Mouse (Mus musculus): ENCODE data around the gene Med31.
"Not testable (repeated sequence)": the region's sequence is repeated elsewhere in the genome, so short reads cannot be mapped to it uniquely, and the experiment has no call there.

The Med31 gene

DNA sequence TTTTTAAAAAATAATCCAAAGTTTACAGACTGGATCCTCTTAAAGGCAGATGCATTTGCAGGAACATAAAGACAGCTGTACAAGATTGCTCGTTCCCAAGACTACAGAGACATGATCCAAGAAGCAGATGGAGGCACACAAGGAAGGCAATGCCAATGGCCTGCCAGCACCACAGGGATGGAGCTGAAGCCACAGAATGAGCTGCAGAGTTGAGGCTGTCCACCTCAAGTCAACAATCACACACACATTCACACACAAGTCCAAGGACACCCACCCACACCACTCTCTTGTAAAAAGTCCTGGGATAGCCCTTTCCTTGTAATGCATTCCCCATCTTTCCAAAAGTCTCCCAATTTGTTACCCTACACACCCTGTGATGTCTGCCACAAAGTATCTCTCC is 12.0 kb downstream of the Med31 start:
- no peak for DNase-seq (ENCODE audit: low spot score)

DNA sequence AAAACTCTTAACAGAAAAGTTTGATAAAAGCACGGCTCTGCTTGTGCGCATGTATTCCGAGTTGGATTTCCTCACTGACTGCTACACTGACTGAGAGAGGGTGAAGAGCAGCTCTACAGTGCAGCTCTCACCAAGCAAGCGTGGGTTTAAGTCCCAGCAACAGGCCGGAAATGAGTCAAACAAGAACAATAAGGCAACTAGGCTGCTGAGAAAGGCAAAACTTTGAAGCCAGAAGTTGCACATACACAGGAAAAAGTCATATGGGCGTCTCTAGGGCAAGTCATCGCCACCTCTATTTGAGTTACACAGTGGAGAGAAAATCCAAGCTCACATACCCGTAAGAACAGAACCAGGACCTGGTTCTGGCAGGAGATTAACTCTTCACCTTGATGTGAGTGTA is 18.9 kb downstream of the Med31 start:
- DNase-seq (ENCODE audit: low spot score): no peak

DNA sequence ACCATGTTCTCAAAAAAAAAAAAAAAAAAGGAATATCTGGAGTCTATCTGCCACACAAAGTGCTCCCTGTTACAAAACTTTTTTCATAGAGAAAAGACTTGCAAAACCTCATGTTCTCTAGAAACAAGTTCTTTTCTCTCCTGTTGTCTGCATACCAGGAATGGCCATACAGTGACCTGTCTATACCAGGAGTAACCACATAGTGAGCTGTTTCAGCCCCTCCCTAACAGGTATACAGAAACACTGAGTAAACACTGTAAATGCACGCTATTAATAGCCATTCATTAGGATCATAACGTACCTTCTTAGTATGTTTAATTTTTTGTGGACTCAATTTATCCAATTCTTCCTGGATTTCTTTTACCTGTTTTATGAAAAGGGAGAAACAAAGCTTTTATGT is 21.1 kb downstream of the Med31 start:
- no peak for DNase-seq (ENCODE audit: low spot score)

DNA sequence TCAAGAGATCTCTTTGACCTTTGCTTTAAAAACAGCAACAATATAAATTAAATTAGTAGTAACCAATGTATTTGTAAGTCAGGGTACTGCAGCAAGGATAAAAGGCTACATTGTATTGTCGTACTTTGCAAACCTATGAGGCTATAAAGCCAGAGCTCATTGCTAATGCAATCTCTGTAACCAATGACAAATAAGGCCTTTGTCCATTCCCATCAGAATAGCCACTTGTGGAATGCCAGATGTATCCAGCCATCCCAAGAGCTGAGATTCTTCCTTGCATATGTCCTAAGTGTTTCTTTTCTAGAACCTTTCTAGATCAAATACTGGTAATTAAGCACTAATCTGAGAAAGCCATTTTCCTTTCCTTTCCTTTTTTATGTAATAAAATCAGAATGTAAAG is 24.5 kb downstream of the Med31 start:
- no peak for DNase-seq (ENCODE audit: low spot score)

DNA sequence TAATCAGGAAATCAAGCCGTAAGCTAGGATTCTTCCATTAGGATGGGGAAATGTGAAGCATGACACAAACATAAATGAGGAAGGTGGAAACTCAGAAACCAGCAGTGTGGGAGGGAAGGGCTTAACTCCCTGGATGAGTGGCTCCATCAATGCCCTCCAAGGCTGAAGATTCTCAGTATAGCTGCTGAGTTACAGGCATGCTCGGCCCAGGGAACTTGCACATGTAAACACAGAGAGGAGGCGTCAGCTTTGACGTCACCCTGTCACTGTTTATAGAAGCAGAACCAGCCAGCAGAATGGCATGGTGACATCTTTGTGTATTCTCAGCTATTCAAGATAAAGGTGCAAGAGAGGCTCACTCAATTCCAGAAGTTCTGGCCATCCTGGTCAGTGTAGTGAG is 31.1 kb downstream of the Med31 start:
- no peak for DNase-seq (ENCODE audit: low spot score)

DNA sequence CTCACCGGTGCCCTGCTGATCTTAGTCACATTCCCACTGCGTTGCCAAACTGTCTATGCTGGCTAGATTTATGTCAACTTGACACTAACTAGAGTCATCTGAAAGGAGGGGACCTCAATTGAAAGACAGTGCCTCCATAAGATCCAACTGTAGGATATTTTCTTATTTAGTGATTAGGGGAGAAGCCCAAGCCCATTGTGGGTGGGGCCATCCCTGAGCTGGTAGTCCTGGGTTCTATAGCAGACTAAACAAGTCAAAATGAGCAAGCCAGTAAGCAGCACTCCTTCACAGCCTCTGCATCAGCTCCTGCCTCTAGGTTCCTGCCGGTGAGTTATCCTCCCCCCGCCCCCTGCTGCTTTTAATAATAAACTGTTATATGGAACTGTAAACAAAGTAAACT is 34.3 kb downstream of the Med31 start:
- no peak for DNase-seq (ENCODE audit: low spot score)

DNA sequence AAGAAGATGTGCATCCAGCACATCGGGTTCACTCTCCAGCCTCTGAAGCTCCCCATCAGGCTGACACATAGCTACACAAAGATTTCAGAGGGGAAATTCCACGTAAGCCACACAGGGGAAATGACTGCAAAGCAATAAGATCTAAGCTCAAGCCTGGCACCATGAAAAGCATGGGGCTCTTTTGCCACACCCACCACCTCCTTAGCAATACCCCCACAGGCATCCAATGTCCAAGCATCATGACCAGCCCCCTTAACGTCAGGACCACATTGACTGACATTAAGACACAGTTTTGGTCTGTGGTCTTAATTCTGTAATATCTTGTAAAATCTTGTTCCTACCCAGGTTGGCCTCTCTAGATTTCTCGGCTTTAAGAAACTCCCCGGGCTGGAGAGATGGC is 34.8 kb downstream of the Med31 start:
- DNase-seq (ENCODE audit: low spot score): no peak

DNA sequence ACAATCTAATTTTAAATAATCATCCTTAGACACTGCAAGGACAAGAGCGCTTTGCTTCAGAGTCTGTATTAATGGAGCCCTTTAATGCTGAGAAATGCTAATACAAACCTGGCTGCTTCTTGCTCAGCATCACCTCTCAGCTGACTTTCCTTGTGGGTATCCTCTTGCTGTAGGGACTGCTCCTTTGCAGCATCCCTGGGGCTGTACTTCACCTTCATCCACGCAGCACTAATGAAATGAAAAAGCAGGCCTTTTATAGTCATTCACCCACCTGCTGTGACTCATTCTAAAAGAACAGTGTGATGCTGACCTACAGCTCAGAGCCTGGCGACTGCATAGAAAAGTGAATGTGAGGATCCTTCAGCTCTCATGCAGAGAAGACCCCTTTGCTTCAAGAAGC is 38.8 kb downstream of the Med31 start:
- DNase-seq (ENCODE audit: low spot score): no peak

DNA sequence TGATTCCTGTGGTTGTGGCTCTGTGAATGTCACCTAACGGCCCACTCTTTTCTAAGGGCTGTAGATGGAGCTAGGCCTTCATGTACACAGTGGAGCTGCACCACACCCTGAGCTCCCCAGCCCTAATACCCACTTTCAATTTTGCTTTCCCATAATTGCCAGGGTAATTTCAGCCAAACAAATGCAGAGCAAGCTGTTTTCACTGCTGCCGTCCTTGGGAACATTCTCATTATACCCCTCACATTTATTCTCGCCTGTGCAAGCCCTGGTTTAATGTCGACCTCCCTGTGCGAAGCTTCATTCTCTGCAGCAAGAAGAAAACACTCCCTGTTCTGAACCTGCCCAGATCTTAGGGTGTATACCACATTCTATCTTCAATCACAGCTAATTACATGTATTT is 39.4 kb downstream of the Med31 start:
- no peak for DNase-seq (ENCODE audit: low spot score)

DNA sequence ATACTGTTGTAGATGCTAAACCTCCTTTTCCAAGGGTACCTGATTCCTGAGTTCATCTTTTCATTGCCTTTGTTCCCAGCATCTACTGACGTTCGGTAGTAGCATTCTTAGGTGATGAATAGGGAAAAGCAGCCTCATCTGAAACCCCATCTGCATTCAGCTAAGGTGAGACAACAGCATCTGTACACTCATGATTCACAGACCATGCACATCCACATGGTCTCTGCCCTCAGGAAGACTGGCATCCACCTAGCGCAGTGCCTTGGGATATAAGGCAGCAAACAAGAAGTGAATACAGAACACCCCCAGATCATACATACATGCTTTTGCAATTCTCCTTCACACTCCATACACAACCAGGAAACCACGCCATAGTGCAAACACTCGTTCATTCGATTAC is 40.7 kb downstream of the Med31 start:
- DNase-seq (ENCODE audit: low spot score): no peak

DNA sequence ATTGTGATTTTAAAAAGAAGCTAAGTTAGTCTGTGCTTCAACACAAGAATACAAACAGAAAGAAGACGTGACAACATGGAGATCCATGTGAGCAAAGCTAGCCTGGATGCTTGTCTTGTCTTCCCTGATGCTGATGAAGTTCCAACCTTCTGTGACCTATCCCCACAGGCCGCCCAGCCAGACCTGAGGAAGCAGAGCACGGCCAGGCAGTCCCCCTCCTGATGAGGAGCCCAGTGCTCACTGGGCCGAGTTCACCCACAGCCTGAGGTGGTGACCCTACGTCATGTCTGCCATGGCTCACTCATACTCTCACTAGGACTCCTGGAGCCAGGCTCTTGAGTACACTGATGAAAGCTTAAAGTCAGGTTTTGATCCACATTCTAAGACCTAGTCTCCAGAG is 41.9 kb downstream of the Med31 start:
- DNase-seq (ENCODE audit: low spot score): no peak

DNA sequence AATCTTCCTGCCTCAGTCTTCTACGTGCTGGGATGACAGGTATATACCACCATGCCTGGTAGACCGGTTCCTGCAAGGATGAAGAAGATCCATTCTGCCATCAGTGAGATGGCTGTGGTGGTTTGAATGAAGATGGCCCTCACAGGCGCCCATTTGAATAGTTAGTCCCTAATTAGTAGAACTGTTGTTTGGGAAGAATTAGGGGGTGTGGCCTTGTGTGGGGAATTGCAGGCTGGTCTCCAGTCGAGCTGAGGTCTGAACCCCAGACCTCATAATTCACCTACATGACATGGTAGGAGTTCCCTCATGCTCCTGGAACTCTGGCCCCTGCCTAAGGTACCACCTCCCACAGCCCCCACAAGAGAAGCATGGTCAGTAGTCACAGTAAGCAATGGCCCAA is 43.5 kb downstream of the Med31 start:
- not testable (repeated sequence) for DNase-seq (ENCODE audit: low spot score)

DNA sequence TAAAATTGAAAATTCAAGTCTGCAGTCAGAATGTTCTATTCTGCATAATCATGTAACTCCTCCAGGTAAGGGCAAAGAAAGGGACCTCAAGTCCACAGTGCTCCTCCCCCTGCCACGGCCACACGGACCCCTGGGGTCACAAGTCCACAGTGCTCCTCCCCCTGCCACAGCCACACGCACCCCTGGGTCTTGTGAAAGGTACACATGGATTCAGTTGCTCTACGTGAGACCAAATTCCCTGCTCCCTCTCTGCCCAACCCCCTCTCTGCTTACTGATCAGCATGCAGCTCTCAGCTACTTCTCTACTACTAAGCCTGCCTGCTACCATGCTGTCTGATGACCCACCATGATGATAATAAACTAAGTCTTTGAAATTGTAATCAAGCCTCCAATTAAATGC is 45.5 kb downstream of the Med31 start:
- no peak for DNase-seq (ENCODE audit: low spot score)

DNA sequence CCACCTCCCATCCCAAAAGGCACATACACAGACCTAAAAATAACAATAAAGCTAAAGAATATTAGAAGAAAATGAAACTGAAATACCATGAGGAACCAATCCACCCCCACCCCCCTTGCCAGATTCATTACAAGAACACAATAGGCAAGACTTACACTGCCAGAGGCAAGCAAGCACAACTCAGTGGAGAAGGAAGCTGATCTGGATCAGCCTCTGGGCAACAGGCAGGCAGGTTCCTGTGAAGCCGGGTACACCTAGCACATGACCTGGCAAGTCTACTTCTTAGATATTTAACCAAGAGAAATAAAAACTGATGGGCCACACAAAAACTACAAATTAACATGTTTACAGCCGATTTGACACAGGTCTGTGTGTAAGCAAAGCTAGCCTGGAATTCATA is 52.2 kb downstream of the Med31 start:
- no peak for DNase-seq (ENCODE audit: low spot score)
